Mouse (Mus musculus): ENCODE results near the gene Ryr2. TPM values are rescaled to one million over a fixed set of nuclear protein-coding genes. Genes with fewer than 3 reads are reported as not detected.

Gene Ryr2
- polyA plus RNA-seq, 1 experiment from 2014 or later: 0.15 TPM

GRCm38 (mm10) chr13:12129121-12129520, 22.4 kb upstream of the Ryr2 start:
- ATAC-seq (ENCODE audit: insufficient number of reproducible peaks, low FRiP score, low TSS enrichment, low read depth) (no peak), DNase-seq (ENCODE audit: low spot score) (no peak)

GRCm38 (mm10) chr13:12126099-12126498, 19.4 kb upstream of the Ryr2 start:
- H3K9ac ChIP-seq (ENCODE audit: low read length): no peak overlapping the region
- H3K4me3 ChIP-seq (ENCODE audit: low read depth, low read length): no peak overlapping the region
- ATAC-seq (ENCODE audit: insufficient number of reproducible peaks, low FRiP score, low TSS enrichment, low read depth) (no peak), DNase-seq (ENCODE audit: low spot score) (no peak)
- no peaks in the 10 kb centered on the region for H3K9me3 ChIP-seq (ENCODE audit: control insufficient read depth, low read length)
- H3K4me1 ChIP-seq (ENCODE audit: control insufficient read depth, insufficient read depth, low read length): no peaks in the 10 kb centered on the region
- H3K4me2 ChIP-seq (ENCODE audit: low read depth, severe bottlenecking): no peak overlapping the region
- H3K36me3 ChIP-seq (ENCODE audit: control insufficient read depth, insufficient read depth, low read length): no peaks in the 10 kb centered on the region
- H3K27me3 ChIP-seq (ENCODE audit: control insufficient read depth, insufficient read depth, low read length): no peaks in the 10 kb centered on the region
- no peak overlapping the region for H3K27ac ChIP-seq (replicated peaks; ENCODE audit: low read depth, low read length)

More at GRCm38 (mm10) chr13:12129121-12129520, 22.4 kb upstream of the Ryr2 start:
- no peak overlapping the region for H3K4me2 ChIP-seq (ENCODE audit: low read depth, severe bottlenecking)
- no peak overlapping the region for H3K9ac ChIP-seq (ENCODE audit: low read length)
- H3K4me1 ChIP-seq (ENCODE audit: control insufficient read depth, insufficient read depth, low read length): no peaks in the 10 kb centered on the region
- H3K36me3 ChIP-seq (ENCODE audit: control insufficient read depth, insufficient read depth, low read length): no peaks in the 10 kb centered on the region
- H3K27ac ChIP-seq (replicated peaks; ENCODE audit: low read depth, low read length): no peak overlapping the region
- H3K27me3 ChIP-seq (ENCODE audit: control insufficient read depth, insufficient read depth, low read length): no peaks in the 10 kb centered on the region
- H3K4me3 ChIP-seq (ENCODE audit: low read depth, low read length): no peak overlapping the region
- 96% methylated on average over 1 of the region's 1 CpGs for WGBS
- H3K9me3 ChIP-seq (ENCODE audit: control insufficient read depth, low read length): no peaks in the 10 kb centered on the region

DNA sequence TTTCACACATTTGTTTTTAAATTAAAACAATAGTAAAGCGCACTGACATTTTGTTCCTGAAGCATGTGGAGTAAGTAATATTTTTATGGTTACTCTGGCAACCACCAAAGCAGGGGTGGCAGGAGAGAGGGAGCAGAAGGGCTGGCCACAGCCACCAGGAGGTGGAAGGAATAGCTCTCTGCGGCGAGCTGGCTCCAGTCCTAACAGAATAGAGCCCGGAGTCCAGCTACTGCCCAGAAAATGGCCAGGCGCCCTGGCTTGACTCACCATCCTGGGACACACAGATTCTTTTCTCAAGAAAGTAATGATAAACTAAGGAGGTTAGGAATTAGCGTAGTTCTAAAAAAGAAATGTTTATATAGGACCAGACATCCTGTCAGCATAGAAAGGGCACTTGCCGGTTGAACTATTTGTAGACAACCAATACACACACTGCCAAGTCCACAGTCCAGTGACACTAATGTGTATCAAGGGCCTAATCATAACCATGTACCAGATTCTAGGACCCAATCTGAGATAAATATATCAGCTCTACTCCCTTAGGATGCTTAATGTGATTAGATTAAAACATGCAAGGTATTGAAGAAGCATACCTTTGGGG, 18.3 kb upstream of the Ryr2 start:
- DNase-seq (ENCODE audit: low spot score) (no peak), ATAC-seq (ENCODE audit: insufficient number of reproducible peaks, low FRiP score, low TSS enrichment, low read depth) (no peak)
- Histone ChIP-seq H3K27ac (replicated peaks; ENCODE audit: low read depth, low read length) (no peak overlapping the region), H3K4me2 (ENCODE audit: low read depth, severe bottlenecking) (no peak overlapping the region), H3K9me3 (ENCODE audit: control insufficient read depth, low read length) (no peaks in the 10 kb centered on the region), H3K36me3 (ENCODE audit: control insufficient read depth, insufficient read depth, low read length) (no peaks in the 10 kb centered on the region), H3K9ac (ENCODE audit: low read length) (no peak overlapping the region), H3K4me1 (ENCODE audit: control insufficient read depth, insufficient read depth, low read length) (no peaks in the 10 kb centered on the region), H3K4me3 (ENCODE audit: low read depth, low read length) (no peak overlapping the region), H3K27me3 (ENCODE audit: control insufficient read depth, insufficient read depth, low read length) (no peaks in the 10 kb centered on the region)
- 86% methylated on average over 7 of the region's 7 CpGs for WGBS

DNA sequence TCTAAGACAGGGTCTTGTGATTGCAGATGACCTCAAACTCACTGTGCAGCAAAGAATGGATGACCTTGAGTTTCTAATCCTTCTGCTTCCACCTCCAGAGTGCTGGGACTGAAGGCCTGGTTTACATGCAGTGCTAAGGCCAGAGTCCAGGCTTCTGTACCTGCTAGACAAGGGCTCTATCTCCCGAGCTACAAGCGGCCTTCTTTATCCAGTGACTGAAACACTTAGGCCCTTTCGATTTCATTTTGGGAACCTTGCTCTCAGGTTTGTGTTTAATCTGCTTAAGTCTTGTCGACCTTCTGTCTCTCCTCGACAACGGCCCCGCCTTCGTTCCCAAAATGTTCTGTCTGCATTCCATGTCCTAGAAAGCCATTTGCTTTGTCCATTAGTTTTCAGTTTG, 8.8 kb upstream of the Ryr2 start:
- no peak overlapping the region for H3K4me3 ChIP-seq (ENCODE audit: low read depth, low read length)
- no peaks in the 10 kb centered on the region for H3K27me3 ChIP-seq (ENCODE audit: control insufficient read depth, insufficient read depth, low read length)
- no peak overlapping the region for H3K9ac ChIP-seq (ENCODE audit: low read length)
- 90% methylated on average over 8 of the region's 8 CpGs for WGBS
- no peak overlapping the region for H3K27ac ChIP-seq (replicated peaks; ENCODE audit: low read depth, low read length)
- no peak overlapping the region for H3K4me2 ChIP-seq (ENCODE audit: low read depth, severe bottlenecking)
- H3K36me3 ChIP-seq (ENCODE audit: control insufficient read depth, insufficient read depth, low read length): no peaks in the 10 kb centered on the region
- ATAC-seq (ENCODE audit: insufficient number of reproducible peaks, low FRiP score, low TSS enrichment, low read depth): no peak
- H3K9me3 ChIP-seq (ENCODE audit: control insufficient read depth, low read length): no peaks in the 10 kb centered on the region
- no peaks in the 10 kb centered on the region for H3K4me1 ChIP-seq (ENCODE audit: control insufficient read depth, insufficient read depth, low read length)
- DNase-seq (ENCODE audit: low spot score): no peak

GRCm38 (mm10) chr13:12114816-12115215, 8.1 kb upstream of the Ryr2 start:
- no peak overlapping the region for H3K9ac ChIP-seq (ENCODE audit: low read length)
- DNase-seq (ENCODE audit: low spot score) (no peak), ATAC-seq (ENCODE audit: insufficient number of reproducible peaks, low FRiP score, low TSS enrichment, low read depth) (no peak)
- no peak overlapping the region for H3K4me3 ChIP-seq (ENCODE audit: low read depth, low read length)
- no peaks in the 10 kb centered on the region for H3K36me3 ChIP-seq (ENCODE audit: control insufficient read depth, insufficient read depth, low read length)
- WGBS: 83% methylated on average over 1 of the region's 1 CpGs
- H3K27ac ChIP-seq (replicated peaks; ENCODE audit: low read depth, low read length): no peak overlapping the region
- H3K9me3 ChIP-seq (ENCODE audit: control insufficient read depth, low read length): no peaks in the 10 kb centered on the region
- H3K4me1 ChIP-seq (ENCODE audit: control insufficient read depth, insufficient read depth, low read length): no peaks in the 10 kb centered on the region
- H3K4me2 ChIP-seq (ENCODE audit: low read depth, severe bottlenecking): no peak overlapping the region
- H3K27me3 ChIP-seq (ENCODE audit: control insufficient read depth, insufficient read depth, low read length): no peaks in the 10 kb centered on the region

DNA sequence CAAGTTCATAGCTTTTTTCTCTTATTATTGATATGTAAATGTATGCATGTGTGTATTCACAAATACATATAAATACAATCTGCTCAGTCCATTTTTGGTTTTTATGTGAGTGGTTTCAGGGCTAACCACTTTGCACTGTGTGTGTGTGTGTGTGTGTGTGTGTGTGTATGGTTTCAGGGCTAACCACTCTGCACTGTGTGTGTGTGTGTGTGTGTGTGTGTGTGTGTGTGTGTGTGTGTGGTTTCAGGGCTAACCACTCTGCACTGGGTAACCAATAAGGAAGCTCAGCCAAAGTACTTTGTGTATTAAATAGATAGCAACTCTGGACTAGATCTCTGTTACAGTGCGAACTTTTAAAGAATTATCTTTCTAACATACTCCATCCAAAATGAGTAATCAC, 2.2 kb upstream of the Ryr2 start:
- no peaks in the 10 kb centered on the region for H3K9me3 ChIP-seq (ENCODE audit: control insufficient read depth, low read length)
- H3K4me1 ChIP-seq (ENCODE audit: control insufficient read depth, insufficient read depth, low read length): peaks cover 5% of the 10 kb centered on the region
- no peak overlapping the region for H3K4me3 ChIP-seq (ENCODE audit: low read depth, low read length)
- WGBS: 91% methylated on average over 1 of the region's 1 CpGs
- DNase-seq (ENCODE audit: low spot score) (no peak), ATAC-seq (ENCODE audit: insufficient number of reproducible peaks, low FRiP score, low TSS enrichment, low read depth) (0 out of 2 replicates have a peak, but pooled peaks have one; percentile 65)
- H3K27me3 ChIP-seq (ENCODE audit: control insufficient read depth, insufficient read depth, low read length): peaks cover 18% of the 10 kb centered on the region
- H3K27ac ChIP-seq (replicated peaks; ENCODE audit: low read depth, low read length): no peak overlapping the region
- no peak overlapping the region for H3K4me2 ChIP-seq (ENCODE audit: low read depth, severe bottlenecking)
- H3K36me3 ChIP-seq (ENCODE audit: control insufficient read depth, insufficient read depth, low read length): no peaks in the 10 kb centered on the region
- H3K9ac ChIP-seq (ENCODE audit: low read length): no peak overlapping the region

DNA sequence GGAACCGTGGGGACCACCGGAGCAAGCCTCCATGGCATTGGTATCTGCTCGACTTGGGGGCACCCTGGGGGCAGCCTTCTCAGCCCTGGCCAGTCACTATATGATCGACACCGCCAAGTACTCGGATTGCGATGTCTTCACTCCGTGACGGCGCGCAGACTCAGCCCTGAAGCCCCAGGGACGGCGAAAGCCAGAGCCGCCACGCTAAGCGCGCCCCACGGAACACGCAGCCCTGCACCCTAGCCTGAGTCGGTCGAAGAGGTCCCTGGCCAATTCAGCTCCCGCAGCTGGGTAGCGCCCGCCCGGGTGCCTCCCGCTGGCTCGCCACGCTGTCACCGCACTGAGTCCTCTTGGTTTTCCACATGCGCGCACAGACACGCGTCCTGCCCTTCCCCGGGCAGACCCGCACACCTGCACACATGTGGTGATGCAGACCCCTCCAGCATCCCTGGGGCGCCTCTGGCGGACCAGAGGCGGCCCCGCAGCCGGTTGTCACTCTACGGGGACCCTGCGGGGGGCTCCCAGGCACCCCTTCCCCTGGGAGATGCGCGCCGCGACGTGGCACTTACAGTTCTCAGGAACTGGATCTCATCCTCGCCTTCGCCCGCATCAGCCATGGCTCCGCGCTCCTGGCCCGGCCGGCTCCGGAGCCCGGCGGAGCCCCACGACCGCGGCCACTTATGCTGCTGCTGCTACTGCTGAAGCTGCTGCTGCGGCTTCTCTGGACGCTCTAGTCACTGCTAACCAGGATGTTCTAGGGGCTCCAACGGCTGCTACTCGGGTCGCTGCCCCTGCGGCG, 716 bp downstream of the Ryr2 start:
- ATAC-seq (ENCODE audit: insufficient number of reproducible peaks, low FRiP score, low TSS enrichment, low read depth) (peak; percentile 65), DNase-seq (ENCODE audit: low spot score) (peak; percentile 66)
- Histone ChIP-seq H3K27me3 (ENCODE audit: control insufficient read depth, insufficient read depth, low read length) (peaks cover 22% of the 10 kb centered on the region), H3K9me3 (ENCODE audit: control insufficient read depth, low read length) (no peaks in the 10 kb centered on the region), H3K4me3 (ENCODE audit: low read depth, low read length) (peak overlapping the region; percentile 52), H3K4me2 (ENCODE audit: low read depth, severe bottlenecking) (peak overlapping the region; percentile 97), H3K27ac (replicated peaks; ENCODE audit: low read depth, low read length) (no peak overlapping the region), H3K4me1 (ENCODE audit: control insufficient read depth, insufficient read depth, low read length) (peaks cover 5% of the 10 kb centered on the region), H3K36me3 (ENCODE audit: control insufficient read depth, insufficient read depth, low read length) (no peaks in the 10 kb centered on the region), H3K9ac (ENCODE audit: low read length) (peak overlapping the region; percentile 60)
- WGBS: under 1% methylated on average over 67 of the region's 67 CpGs

GRCm38 (mm10) chr13:12105231-12105829, 1.4 kb downstream of the Ryr2 start:
- Histone ChIP-seq H3K4me2 (ENCODE audit: low read depth, severe bottlenecking) (peak overlapping the region; percentile 97), H3K4me1 (ENCODE audit: control insufficient read depth, insufficient read depth, low read length) (peaks cover 5% of the 10 kb centered on the region), H3K9ac (ENCODE audit: low read length) (no peak overlapping the region), H3K27me3 (ENCODE audit: control insufficient read depth, insufficient read depth, low read length) (peaks cover 22% of the 10 kb centered on the region), H3K27ac (replicated peaks; ENCODE audit: low read depth, low read length) (no peak overlapping the region), H3K36me3 (ENCODE audit: control insufficient read depth, insufficient read depth, low read length) (no peaks in the 10 kb centered on the region), H3K9me3 (ENCODE audit: control insufficient read depth, low read length) (no peaks in the 10 kb centered on the region), H3K4me3 (ENCODE audit: low read depth, low read length) (peak overlapping the region; percentile 52)
- ATAC-seq (ENCODE audit: insufficient number of reproducible peaks, low FRiP score, low TSS enrichment, low read depth) (no peak), DNase-seq (ENCODE audit: low spot score) (no peak)
- WGBS: 4% methylated on average over 17 of the region's 17 CpGs
